Mouse (Mus musculus) right cerebral cortex, adult 18-20 months (tissue): Measurements from ENCODE around the gene Saxo1.

ENCODE experiments used
- DNase-seq: peaks from one replicate; pipeline ENCODE4 v3.0.0; 2022; ENCODE audit warnings: mixed read lengths

The Saxo1 gene

GRCm38 (mm10) chr4:86527162-86528136, 30.7 kb downstream of the Saxo1 start:
- DNase-seq: no peak

DNA sequence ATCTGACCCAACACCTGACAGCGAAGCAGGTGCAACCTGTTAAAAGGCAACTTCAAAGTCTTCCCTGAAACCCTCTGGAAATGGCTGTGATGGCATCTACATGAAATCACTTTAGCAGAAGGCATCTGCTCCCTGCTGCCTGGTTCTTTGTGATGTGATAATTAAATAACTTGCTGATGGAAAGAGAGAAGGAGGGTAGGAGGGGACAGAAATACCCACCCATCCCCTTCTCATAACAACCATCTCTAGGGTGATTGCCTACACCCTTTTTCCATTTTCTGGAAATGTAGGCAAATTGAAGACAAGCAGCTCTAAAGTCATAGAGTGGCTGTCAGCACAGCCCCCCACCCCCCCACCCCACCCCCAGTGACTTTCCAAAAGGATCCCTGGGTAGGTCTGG, 33.6 kb downstream of the Saxo1 start:
- DNase-seq: no peak

- peak; percentile 20 for DNase-seq
Measured at GRCm38 (mm10) chr4:86523771-86524170, 34.4 kb downstream of the Saxo1 start.

- no peak for DNase-seq
Measured at GRCm38 (mm10) chr4:86520695-86521094, 37.4 kb downstream of the Saxo1 start.

DNA sequence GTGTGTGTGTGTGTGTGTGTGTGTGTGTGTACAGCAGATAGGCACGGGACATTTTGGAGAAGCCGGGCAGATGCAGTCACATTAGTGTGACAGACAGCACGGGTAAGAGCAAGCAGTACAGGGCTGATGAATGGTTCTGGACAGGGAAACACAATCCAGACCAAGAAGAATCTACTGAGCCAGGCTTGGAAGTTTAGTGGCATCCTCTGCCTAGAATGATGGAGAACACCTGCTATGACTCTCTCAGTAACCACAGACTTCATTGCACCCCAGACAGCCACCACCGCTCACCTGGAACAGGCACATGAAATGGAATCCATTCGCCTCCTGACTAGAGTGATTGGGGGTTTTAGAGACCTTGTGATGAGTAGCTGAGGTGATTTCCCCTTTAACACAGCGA, 38.2 kb downstream of the Saxo1 start:
- no peak for DNase-seq

- no peak for DNase-seq
Measured at GRCm38 (mm10) chr4:86504656-86505055, 53.5 kb downstream of the Saxo1 start.

- DNase-seq: no peak
Measured at GRCm38 (mm10) chr4:86499561-86499960, 58.6 kb downstream of the Saxo1 start.

- no peak for DNase-seq
Measured at GRCm38 (mm10) chr4:86498754-86499153, 59.4 kb downstream of the Saxo1 start.

- DNase-seq: no peak
Measured at GRCm38 (mm10) chr4:86489128-86489527, 69.0 kb downstream of the Saxo1 start.

- DNase-seq: no peak
Measured at GRCm38 (mm10) chr4:86486901-86487300, 71.2 kb downstream of the Saxo1 start.

GRCm38 (mm10) chr4:86486491-86486890, 71.6 kb downstream of the Saxo1 start:
- DNase-seq: no peak

GRCm38 (mm10) chr4:86485052-86485451, 73.1 kb downstream of the Saxo1 start:
- DNase-seq: no peak

DNA sequence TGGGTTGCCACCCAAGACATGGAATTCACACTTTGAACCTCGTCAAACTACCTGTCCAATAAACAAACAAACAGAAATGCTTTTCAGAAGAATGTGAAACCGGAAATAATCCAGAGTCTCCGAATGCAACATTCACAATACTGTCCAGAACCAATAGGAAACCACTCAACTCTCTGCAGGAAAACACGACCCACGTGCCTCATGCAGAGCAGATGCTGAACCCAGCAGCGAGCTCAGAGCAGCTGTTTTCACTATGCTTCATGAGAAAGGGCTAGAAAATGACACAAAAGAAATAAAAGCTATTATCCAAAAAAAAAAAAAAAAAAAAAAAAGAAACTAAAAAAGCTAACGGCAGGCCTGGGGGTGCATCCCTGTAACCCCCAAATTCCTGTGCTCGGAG, 74.4 kb downstream of the Saxo1 start:
- DNase-seq: peak; percentile 7

DNA sequence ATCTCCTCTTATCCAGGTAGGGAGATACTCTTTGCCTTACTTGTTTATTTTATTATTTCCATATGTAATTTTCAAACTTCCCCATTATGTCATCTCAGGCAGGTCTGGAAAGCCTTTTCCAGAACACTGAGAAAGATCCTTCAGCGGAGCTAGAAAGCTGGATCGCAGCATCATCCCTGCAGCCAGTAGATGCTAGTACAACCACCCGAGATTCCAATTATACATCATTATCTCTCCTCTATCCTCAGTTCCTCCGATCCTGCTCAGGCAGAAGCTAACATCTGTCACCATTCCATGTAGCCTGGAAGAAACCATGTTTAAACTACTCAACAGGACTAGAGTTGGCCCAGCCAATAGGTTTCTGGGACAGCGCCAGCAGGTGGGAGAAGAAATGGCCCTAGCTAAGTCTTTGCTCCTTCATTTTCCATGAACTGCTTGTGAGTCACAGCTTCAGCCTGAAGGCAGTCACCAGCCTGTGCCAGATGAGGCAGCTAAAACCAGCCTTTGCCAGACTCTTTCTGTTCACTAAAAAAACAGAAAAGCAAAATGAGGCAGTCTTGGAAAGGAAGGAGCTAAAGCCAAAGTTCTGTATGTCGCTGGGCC, 75.0 kb downstream of the Saxo1 start:
- peak; percentile 74 for DNase-seq

DNA sequence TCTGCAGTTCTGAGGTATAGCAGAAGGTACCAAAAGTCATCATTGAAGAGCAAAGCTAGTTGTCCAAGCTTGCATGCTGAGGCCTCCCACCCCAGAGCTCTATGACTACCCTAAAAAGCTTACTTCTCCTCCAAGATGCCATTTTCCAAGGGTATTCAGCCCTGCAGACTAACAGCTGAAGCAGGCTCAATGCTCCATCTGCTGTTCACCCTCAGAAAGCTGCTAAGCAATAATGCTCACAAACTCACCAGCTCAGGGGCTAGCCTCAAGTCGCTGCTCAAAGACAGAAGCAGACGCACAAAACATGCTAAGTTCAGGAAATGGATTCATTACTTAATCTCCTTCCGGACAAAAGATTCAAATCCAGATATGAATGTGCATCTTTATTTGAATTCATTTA, 77.2 kb downstream of the Saxo1 start:
- DNase-seq: peak; percentile 19

DNA sequence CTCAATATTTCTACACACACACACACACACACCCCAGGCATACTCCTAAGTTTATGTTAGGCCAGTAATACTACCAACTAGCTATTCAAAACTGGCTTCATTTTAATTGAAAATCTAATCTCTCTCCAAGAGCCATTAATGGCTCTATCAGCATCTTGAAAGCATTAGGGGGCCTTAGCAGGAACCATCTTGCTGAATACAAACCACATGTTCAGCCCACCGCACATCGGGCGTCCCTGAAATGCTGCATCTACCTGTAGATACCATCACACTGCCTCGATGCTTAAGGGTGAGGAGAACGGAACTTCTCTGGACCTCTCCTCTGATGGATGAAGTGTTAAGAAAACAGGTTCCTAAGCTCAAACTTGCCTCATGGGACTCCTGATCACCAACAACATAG, 93.3 kb downstream of the Saxo1 start:
- DNase-seq: no peak

- DNase-seq: peak; percentile 42
Measured at GRCm38 (mm10) chr4:86450468-86450867, 107.7 kb downstream of the Saxo1 start.

GRCm38 (mm10) chr4:86436336-86436735, 121.8 kb downstream of the Saxo1 start:
- DNase-seq: no peak

DNA sequence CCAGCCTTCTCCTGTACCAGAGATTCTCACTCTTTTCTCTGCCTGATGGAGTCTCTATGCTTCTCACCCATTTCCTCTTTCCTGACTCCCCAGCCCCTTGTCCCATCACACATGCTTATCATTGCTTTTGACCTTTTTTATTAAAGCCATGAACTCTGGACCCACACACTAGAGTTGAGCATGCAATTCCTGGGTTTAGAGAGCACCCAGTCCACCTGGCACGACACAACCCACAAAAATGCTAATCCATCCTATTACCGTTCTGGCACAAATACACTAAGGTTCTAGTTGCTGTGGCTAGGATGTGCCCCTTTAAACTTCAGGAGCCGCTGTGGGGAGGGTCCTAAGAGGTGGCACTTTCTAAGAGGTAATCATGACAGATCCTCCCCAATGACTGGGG, 122.5 kb downstream of the Saxo1 start:
- no peak for DNase-seq

- no peak for DNase-seq
Measured at GRCm38 (mm10) chr4:86428091-86428745, 129.9 kb downstream of the Saxo1 start.

GRCm38 (mm10) chr4:86427312-86427711, 130.8 kb downstream of the Saxo1 start:
- no peak for DNase-seq

DNA sequence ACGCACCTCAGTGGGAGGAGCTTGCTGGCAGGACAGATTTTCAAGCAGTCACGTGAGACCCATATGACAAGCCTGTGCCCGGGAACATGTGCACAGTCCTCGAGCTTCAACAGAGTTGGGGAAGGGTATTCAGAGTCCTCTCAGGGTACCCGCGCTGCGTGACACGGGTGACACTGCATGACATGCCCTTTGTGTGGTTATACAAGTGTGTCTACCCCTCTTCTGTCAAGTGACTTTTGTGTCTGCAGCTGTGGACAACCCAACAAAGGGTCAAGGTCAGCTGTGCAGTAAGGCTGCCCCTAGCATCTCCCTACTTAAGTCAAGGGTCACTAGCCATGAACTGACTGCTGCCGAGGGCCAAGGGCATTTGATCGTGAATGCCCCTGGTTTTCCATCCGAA, 131.6 kb downstream of the Saxo1 start:
- no peak for DNase-seq

DNA sequence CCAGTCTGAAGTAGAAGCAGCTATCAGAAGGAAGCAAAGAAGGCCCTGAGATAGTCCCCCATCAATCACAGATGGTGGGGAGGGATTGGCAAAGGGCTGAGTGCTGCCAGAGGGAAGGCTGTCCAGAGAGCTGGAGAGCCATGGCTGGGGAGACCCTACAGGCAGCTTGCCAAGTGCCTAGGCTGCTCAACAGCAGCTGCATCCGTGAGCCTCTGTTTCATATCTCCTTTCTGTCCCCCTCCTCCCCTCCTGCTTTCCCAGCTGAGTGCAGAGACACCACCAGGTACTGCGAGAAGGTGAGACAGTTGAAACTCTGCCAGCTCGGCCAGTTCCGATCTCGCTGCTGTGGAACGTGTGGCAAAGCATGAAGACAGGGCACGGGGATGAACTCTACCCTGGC, 132.5 kb downstream of the Saxo1 start:
- DNase-seq: no peak

DNA sequence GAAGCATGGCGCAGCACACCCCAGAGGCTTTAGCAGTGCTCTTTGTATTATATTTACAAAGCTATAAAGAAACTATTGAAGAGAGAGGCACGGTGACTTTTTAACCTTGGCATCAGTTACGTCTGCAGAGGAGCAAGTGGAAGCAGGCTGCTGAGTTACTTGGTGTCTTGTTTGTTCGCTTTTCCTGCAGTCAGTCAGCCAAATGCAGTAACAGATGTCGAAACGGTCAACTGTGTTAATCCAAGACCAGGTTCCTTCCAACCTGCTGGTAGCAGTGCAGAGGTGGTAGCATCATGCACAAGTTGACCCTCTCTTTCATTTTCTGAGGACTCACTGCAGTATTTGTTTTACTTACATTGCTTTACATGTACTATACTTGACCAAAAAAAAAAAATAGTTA, 135.5 kb downstream of the Saxo1 start:
- DNase-seq: no peak
